Mouse (Mus musculus): ENCODE results near the gene Tmem132a.

The Tmem132a gene

GRCm38 (mm10) chr19:10829436-10830175 lies 40.1 kb downstream of the Tmem132a start, which contains the start of gene Cd6:
Cd6 (minus strand) TSS chr19:10830058.
- DNase-seq, result no peak

GRCm38 (mm10) chr19:10828321-10828720 lies 41.4 kb downstream of the Tmem132a start:
- no peak for DNase-seq

GRCm38 (mm10) chr19:10824061-10824460 lies 45.7 kb downstream of the Tmem132a start:
- no peak for DNase-seq

- DNase-seq, result no peak
Observed at GRCm38 (mm10) chr19:10822534-10822933, 47.2 kb downstream of the Tmem132a start.

GRCm38 (mm10) chr19:10821319-10821718 lies 48.4 kb downstream of the Tmem132a start:
- no peak for DNase-seq

GRCm38 (mm10) chr19:10818217-10818946 lies 51.4 kb downstream of the Tmem132a start:
- no peak for DNase-seq

GRCm38 (mm10) chr19:10816462-10816861 lies 53.3 kb downstream of the Tmem132a start:
- no peak for DNase-seq

GRCm38 (mm10) chr19:10815871-10816270 lies 53.9 kb downstream of the Tmem132a start:
- DNase-seq, result no peak

- DNase-seq, result no peak
Observed at GRCm38 (mm10) chr19:10813905-10814304, 55.8 kb downstream of the Tmem132a start.

- no peak for DNase-seq
Observed at GRCm38 (mm10) chr19:10813039-10813438, 56.7 kb downstream of the Tmem132a start.

- no peak for DNase-seq
Observed at GRCm38 (mm10) chr19:10811471-10811870, 58.3 kb downstream of the Tmem132a start.

GRCm38 (mm10) chr19:10810176-10810492 lies 59.6 kb downstream of the Tmem132a start:
- DNase-seq, result no peak

- no peak for DNase-seq
Observed at GRCm38 (mm10) chr19:10809428-10810175, 60.1 kb downstream of the Tmem132a start.

GRCm38 (mm10) chr19:10808524-10809233 lies 61.1 kb downstream of the Tmem132a start:
- DNase-seq, result no peak
